Mouse (Mus musculus) midbrain, postnatal 0 days (tissue): ENCODE data around the gene Tmem45b. TPM values are rescaled to one million over a fixed set of nuclear protein-coding genes. Genes with fewer than 3 reads are reported as not detected.
A peak's percentile ranks its signal among the peaks of the same experiment; 100 is the strongest.

Experiments used
- ATAC-seq: fragments of 200-750 bp; cut with Nextera tagmentation; 2 replicates; pipeline ENCODE4 v1.8.0; 2017; ENCODE audit warnings: moderate number of reproducible peaks, mild to moderate bottlenecking, moderate TSS enrichment, moderate library complexity; ENCODE audit not compliant: low FRiP score
- DNase-seq: peaks from one replicate; pipeline ENCODE4 v3.0.0-alpha.2; 2015; ENCODE audit warnings: low spot score
- H3K27ac ChIP-seq: fragments of 300-500 bp; sonication (generic); 2 replicates; pipeline ENCODE4 v1.5.1; 2014; ENCODE audit warnings: low read depth, mild to moderate bottlenecking, low read length, mixed read lengths
- H3K27me3 ChIP-seq: fragments of 300-500 bp; sonication (generic); 2 replicates; pipeline ENCODE4 v1.6.1; 2014; ENCODE audit warnings: low read length, control low read depth, mixed read lengths; ENCODE audit not compliant: insufficient read depth
- H3K36me3 ChIP-seq: fragments of 300-500 bp; sonication (generic); 2 replicates; pipeline ENCODE4 v1.6.1; 2014; ENCODE audit warnings: low read length, control low read depth, mixed read lengths; ENCODE audit not compliant: insufficient read depth
- H3K4me1 ChIP-seq: fragments of 300-500 bp; sonication (generic); 2 replicates; pipeline ENCODE4 v1.6.1; 2014; ENCODE audit warnings: mild to moderate bottlenecking, control low read depth, antibody characterized with exemption, low read length, mixed read lengths; ENCODE audit not compliant: insufficient read depth
- H3K4me2 ChIP-seq: fragments of 300-500 bp; sonication (generic); 2 replicates; pipeline ENCODE4 v1.6.1; 2014; ENCODE audit warnings: low read depth, mild to moderate bottlenecking, low read length, mixed read lengths; ENCODE audit not compliant: poor library complexity, severe bottlenecking
- H3K4me3 ChIP-seq: fragments of 300-500 bp; sonication (generic); 2 replicates; pipeline ENCODE4 v1.5.1; 2014; ENCODE audit warnings: low read depth, mild to moderate bottlenecking, low read length, moderate library complexity
- H3K9ac ChIP-seq: fragments of 300-500 bp; sonication (generic); replicated peaks from 2 replicates; pipeline ENCODE4 v1.6.1; 2014; ENCODE audit warnings: mild to moderate bottlenecking, low read length, moderate library complexity, mixed read lengths; ENCODE audit not compliant: poor library complexity, severe bottlenecking
- H3K9me3 ChIP-seq: fragments of 300-500 bp; sonication (generic); 2 replicates; pipeline ENCODE4 v1.6.1; 2016; ENCODE audit warnings: low read length, control low read depth
- CTCF ChIP-seq: IDR thresholded peaks from 2 replicates; pipeline ENCODE4 v1.5.1; 2016; ENCODE audit warnings: antibody characterized with exemption, mild to moderate bottlenecking
- WGBS: fragments of 180-500 bp; shearing (Covaris S2); extraction: QIAGEN DNeasy Blood & Tissue Kit; methylation state at CpG from one replicate; pipeline ENCODE4 v1.1.7; 2014; 5-methylcytosine and 5-hydroxymethylcytosine counted together
- polyA plus RNA-seq: library from polyadenylated mRNA; unstranded; fragments of >200 nt; fragmentation: Nextera tagmentation; extraction: Ambion mirVana; gene quantifications from 2 replicates; pipeline ENCODE4 v1.2.1, GENCODE M21; 2015
- total RNA-seq: library from RNA; depleted of rRNA; stranded (reverse); fragments of >200 nt; gene quantifications from 2 replicates; pipeline ENCODE4 v1.2.3, GENCODE M21; 2014

Gene Tmem45b
- total and polyA plus RNA-seq, 2 experiments from 2014 or later, result 0.43 TPM; not detected in 1

DNA sequence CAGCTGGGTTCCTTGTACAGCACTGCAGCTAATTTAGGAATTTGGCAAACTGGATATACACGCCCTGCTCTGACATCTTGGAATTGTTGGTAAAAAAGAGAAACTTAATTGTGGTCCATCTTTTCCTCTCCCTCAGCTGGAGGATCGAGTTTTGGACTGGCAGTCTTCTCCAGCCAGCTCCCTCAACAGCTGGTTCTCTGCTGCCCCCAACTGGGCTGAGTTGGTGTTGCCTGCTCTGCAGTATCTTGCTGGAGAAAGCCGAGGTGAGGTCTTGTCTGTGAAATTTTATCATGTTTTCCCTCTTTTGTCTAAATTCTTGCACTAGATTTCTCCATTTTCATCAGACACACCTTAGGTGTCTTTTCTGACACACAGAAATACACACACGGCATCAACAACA, 63.8 kb downstream of the Tmem45b start:
- Histone ChIP-seq H3K27ac (no peak overlapping the region), H3K4me2 (no peak overlapping the region), H3K9me3 (no peaks in the 10 kb centered on the region), H3K4me1 (no peaks in the 10 kb centered on the region), H3K4me3 (no peak overlapping the region), H3K36me3 (peaks cover 80% of the 10 kb centered on the region), H3K27me3 (no peaks in the 10 kb centered on the region), H3K9ac (no peak overlapping the region)
- DNase-seq (peak; percentile 74), ATAC-seq (no peak)
- WGBS, result 53% methylated on average over 4 of the region's 4 CpGs
- TF ChIP-seq CTCF, result peak; percentile 82

- Histone ChIP-seq H3K36me3 (peaks cover 8% of the 10 kb centered on the region; the same call in 1 of the 2 replicates), H3K4me1 (peaks cover 10% of the 10 kb centered on the region; the same call in 1 of the 2 replicates), H3K4me3 (peak overlapping the region; percentile 81; the same call in 1 of the 2 replicates), H3K9ac (0 out of 2 replicates have a peak overlapping the region, but pooled peaks have one; percentile 76), H3K9me3 (no peaks in the 10 kb centered on the region), H3K27ac (no peak overlapping the region), H3K27me3 (no peaks in the 10 kb centered on the region), H3K4me2 (peak overlapping the region; percentile 76)
- 92% methylated on average over 5 of the region's 5 CpGs for WGBS
- DNase-seq (no peak), ATAC-seq (no peak)
- no peak for TF ChIP-seq CTCF
Observed at GRCm38 (mm10) chr9:31387206-31387605, 77.1 kb downstream of the Tmem45b start.

DNA sequence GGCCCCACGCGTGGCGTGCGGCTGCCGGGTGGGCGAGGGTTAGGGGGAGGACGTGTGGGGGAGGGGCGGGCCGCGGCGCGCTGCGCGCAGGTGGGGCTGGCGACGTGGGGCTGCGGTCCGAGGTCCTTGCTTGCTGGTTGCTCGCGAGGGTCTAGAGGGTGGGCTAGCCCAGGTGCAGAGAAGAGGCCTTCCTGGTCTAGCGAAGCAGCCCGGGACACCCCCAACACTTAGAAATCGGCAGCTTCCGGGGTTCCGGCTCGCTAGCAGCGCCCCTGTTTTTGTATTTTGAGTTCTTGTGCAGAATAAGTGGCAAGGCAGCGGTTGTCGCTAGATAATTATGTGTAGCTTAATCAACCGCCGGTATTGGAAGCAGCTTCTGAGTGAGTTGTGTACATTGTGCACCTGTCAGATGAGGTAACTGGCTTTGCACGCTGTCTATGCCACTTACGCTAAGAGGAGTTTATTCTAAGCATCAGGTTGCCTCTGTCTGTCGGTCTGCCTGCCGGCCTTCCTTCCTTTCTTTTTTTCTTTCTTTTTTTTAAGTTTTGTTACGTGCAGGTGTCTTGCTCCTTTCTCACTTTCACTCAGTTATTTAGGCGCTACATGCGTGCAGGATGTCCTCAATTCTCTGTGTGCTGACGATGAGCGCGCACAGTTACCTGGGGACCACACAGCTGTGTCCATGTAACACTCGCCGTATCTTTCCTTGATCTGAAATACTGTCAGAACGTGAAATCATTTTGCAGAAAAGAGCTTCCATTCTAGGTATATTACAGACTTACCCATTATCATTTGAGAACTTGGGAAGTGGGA, 77.7 kb downstream of the Tmem45b start:
- peak; percentile 14 for DNase-seq
- no peaks in the 10 kb centered on the region for H3K9me3 ChIP-seq
- TF ChIP-seq CTCF, result no peak
- peak overlapping the region; percentile 81 for H3K4me3 ChIP-seq
- H3K27ac ChIP-seq, result peak overlapping the region; percentile 72
- peak overlapping the region; percentile 76 for H3K9ac ChIP-seq
- H3K27me3 ChIP-seq, result no peaks in the 10 kb centered on the region
- peaks cover 3% of the 10 kb centered on the region; the same call in 1 of the 2 replicates for H3K36me3 ChIP-seq
- H3K4me1 ChIP-seq, result peaks cover 10% of the 10 kb centered on the region; the same call in 1 of the 2 replicates
- peak overlapping the region; percentile 76 for H3K4me2 ChIP-seq
- 10% methylated on average over 41 of the region's 44 CpGs for WGBS
- peak; percentile 84 for ATAC-seq

GRCm38 (mm10) chr9:31385947-31386354, 78.3 kb downstream of the Tmem45b start, which contains the start of gene Nfrkb:
Gene Nfrkb (plus strand): TSS chr9:31386192.
- Histone ChIP-seq H3K4me2 (peak within 1 kb of the TSS; percentile 76), H3K36me3 (peaks cover 3% of the 10 kb centered on the region; the same call in 1 of the 2 replicates), H3K27ac (peak within 1 kb of the TSS; percentile 72), H3K9me3 (no peaks in the 10 kb centered on the region), H3K27me3 (no peaks in the 10 kb centered on the region), H3K9ac (peak within 1 kb of the TSS; percentile 76), H3K4me3 (peak within 1 kb of the TSS; percentile 81), H3K4me1 (peaks cover 10% of the 10 kb centered on the region; the same call in 1 of the 2 replicates)
- ATAC-seq (peak; percentile 96), DNase-seq (peak; percentile 95)
- under 1% methylated on average over 45 of the region's 46 CpGs for WGBS
- TF ChIP-seq CTCF, result no peak

DNA sequence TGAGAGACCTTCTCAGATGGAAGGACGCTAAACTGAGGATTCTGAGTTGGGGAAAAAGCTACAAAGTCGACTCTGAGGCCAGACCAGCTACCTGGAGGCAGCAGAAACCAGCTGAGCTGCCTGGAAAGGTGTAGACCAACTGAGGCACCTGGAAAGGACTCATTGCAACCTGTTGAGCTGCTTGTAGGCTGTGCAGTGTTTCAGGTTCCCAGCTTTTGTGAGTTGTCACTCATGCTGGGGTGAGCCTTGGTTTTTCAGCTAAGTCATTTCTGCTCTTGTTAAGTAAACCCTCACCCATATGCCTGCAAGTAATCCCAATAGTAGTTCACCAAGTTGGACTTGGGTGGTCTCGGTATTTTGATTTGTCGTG, 78.8 kb downstream of the Tmem45b start:
- no peak overlapping the region for H3K27ac ChIP-seq
- H3K9ac ChIP-seq, result peak overlapping the region; percentile 76; the same call in 1 of the 2 replicates
- H3K9me3 ChIP-seq, result no peaks in the 10 kb centered on the region
- TF ChIP-seq CTCF, result no peak
- H3K4me1 ChIP-seq, result peaks cover 10% of the 10 kb centered on the region; the same call in 1 of the 2 replicates
- H3K4me2 ChIP-seq, result peak overlapping the region; percentile 48
- WGBS, result 21% methylated on average over 4 of the region's 4 CpGs
- no peak for DNase-seq
- H3K36me3 ChIP-seq, result peaks cover 3% of the 10 kb centered on the region; the same call in 1 of the 2 replicates
- H3K4me3 ChIP-seq, result peak overlapping the region; percentile 81
- no peaks in the 10 kb centered on the region for H3K27me3 ChIP-seq
- peak; percentile 36; the same call in 1 of the 2 replicates for ATAC-seq
